Mouse (Mus musculus) bone marrow, adult 2 months (tissue): Measurements from ENCODE around the gene Xkr7.

ENCODE experiments used
- CTCF ChIP-seq: fragments of 200-500 bp; IDR thresholded peaks from 2 replicates; pipeline ENCODE4 v1.5.1; 2011; ENCODE audit warnings: low read length, control low read depth; ENCODE audit not compliant: control insufficient read depth, insufficient read depth
- POLR2A ChIP-seq: fragments of 200-500 bp; IDR thresholded peaks from 2 replicates; pipeline ENCODE4 v1.6.1; 2011; ENCODE audit warnings: low read depth, mild to moderate bottlenecking, control low read depth, low read length, borderline replicate concordance; ENCODE audit not compliant: control insufficient read depth

DNA sequence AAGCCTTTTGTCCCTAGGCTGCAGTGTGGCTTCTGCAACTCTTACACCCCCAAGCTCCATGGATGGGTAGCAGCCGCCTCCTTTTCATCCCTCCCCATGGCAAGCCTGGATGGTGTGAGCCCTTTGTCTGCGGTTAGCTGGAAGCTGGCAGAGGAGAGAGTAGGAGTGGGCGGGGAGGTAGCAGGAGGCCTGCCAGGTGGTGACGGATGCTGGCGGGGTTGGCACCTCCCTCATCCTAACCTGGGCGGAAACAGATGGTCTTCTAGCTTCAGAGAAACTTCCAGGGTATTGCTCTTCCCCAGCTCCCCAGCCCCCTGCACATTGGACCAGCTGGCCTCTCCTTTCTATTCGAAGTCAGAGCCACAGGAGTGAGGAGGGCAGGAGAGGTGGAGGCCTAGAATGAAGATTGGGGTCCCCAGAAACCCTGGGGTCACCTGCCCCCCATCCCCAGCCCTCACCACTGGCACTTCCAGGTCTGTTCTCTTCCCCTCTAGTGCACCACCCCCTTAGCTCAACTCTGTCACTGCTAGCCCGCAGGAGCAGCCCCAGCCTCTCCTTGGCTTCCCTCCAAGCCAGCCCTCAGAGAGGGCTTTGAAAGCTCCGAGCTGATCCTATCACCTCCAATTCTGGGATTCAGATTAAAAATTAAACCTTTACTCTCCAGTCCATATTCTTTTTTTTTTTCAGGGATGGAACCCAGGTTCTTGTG is 17.8 kb downstream of the Xkr7 start:
- no peak for TF ChIP-seq CTCF
- no peak for TF ChIP-seq POLR2A
